Mouse (Mus musculus) MEL (cell line): ENCODE measurements around the gene Abca13. TPM values are rescaled to one million over a fixed set of nuclear protein-coding genes. Genes with fewer than 3 reads are reported as not detected.

Experiments
- DNase-seq: peaks from one replicate; pipeline ENCODE4 v3.0.0; 2011; ENCODE audit warnings: low read depth, low spot score
- H3K27ac ChIP-seq: 2 replicates; pipeline ENCODE4 v1.5.1; 2012; ENCODE audit warnings: low read depth, mild to moderate bottlenecking, control low read depth, low read length, moderate library complexity; ENCODE audit not compliant: control insufficient read depth
- H3K27me3 ChIP-seq, 2 experiments: fragments of 150-350 bp in 1 of 2; sonication (generic) in 1 of 2; 2 replicates each; pipeline ENCODE4 v1.6.1; 2012; ENCODE audit warnings: low read length in 2 of 2, mild to moderate bottlenecking in 2 of 2, improper control_type of control experiment in 1 of 2, moderate library complexity in 1 of 2; ENCODE audit not compliant: insufficient read depth in 2 of 2, control insufficient read depth in 1 of 2
- H3K36me3 ChIP-seq, 2 experiments: 2 replicates each; pipeline ENCODE4 v1.6.1; 2012 to 2014; ENCODE audit warnings: low read length in 2 of 2, improper control_type of control experiment in 1 of 2, inconsistent platforms in 1 of 2, mild to moderate bottlenecking in 1 of 2; ENCODE audit not compliant: insufficient read depth in 2 of 2, control insufficient read depth in 1 of 2
- H3K4me1 ChIP-seq, 2 experiments: fragments of 150-350 bp in 1 of 2; sonication (generic) in 1 of 2; 2 replicates each; pipeline ENCODE4 v1.6.1; 2012; ENCODE audit warnings: low read length in 2 of 2, improper control_type of control experiment in 1 of 2, mild to moderate bottlenecking in 1 of 2; ENCODE audit not compliant: insufficient read depth in 2 of 2, control insufficient read depth in 1 of 2
- H3K4me3 ChIP-seq, 2 experiments: fragments of 150-350 bp in 1 of 2; sonication (generic) in 1 of 2; 2 replicates each; pipeline ENCODE4 v1.5.1; 2012; ENCODE audit warnings: low read depth in 2 of 2, low read length in 2 of 2, mild to moderate bottlenecking in 2 of 2, moderate library complexity in 2 of 2, control low read depth in 1 of 2, improper control_type of control experiment in 1 of 2; ENCODE audit not compliant: control insufficient read depth in 1 of 2, insufficient read depth in 1 of 2
- H3K79me2 ChIP-seq: 2 replicates; pipeline ENCODE4 v1.6.1; 2012; ENCODE audit warnings: mild to moderate bottlenecking, low read length, moderate library complexity; ENCODE audit not compliant: control insufficient read depth, poor library complexity, insufficient read depth
- H3K9ac ChIP-seq: 2 replicates; pipeline ENCODE4 v1.6.1; 2012; ENCODE audit warnings: low read depth, mild to moderate bottlenecking, control low read depth, low read length, moderate library complexity; ENCODE audit not compliant: control insufficient read depth, poor library complexity, severe bottlenecking
- H3K9me3 ChIP-seq: fragments of 150-350 bp; sonication (generic); replicated peaks from 2 replicates; pipeline ENCODE4 v1.6.1; 2012; ENCODE audit warnings: mild to moderate bottlenecking, low read length, improper control_type of control experiment, moderate library complexity; ENCODE audit not compliant: insufficient read depth
- BHLHE40 ChIP-seq: IDR thresholded peaks from 2 replicates; pipeline ENCODE4 v1.6.1; 2012; ENCODE audit warnings: low read depth, mild to moderate bottlenecking, inconsistent platforms, low read length, improper control_type of control experiment, borderline replicate concordance
- CTCF ChIP-seq, 3 experiments: IDR thresholded peaks in 2 of 3; conservative IDR thresholded peaks in 1 of 3; 2 replicates each; pipeline ENCODE4 v1.5.1; 2011 to 2012; ENCODE audit warnings: low read length in 3 of 3, low read depth in 2 of 3, mild to moderate bottlenecking in 2 of 3, improper control_type of control experiment in 1 of 3, inconsistent platforms in 1 of 3, mixed read lengths in 1 of 3, moderate library complexity in 1 of 3; ENCODE audit not compliant: control insufficient read depth in 1 of 3, insufficient read depth in 1 of 3, poor library complexity in 1 of 3, severe bottlenecking in 1 of 3
- E2F4 ChIP-seq: IDR thresholded peaks from 2 replicates; pipeline ENCODE4 v1.6.1; 2011; ENCODE audit warnings: low read depth, low read length, improper control_type of control experiment, borderline replicate concordance
- EP300 ChIP-seq, 2 experiments: IDR thresholded peaks; 2 replicates each; pipeline ENCODE4 v1.6.1; 2011; ENCODE audit warnings: improper control_type of control experiment in 2 of 2, low read length in 2 of 2, low read depth in 1 of 2, mild to moderate bottlenecking in 1 of 2
- GABPA ChIP-seq: IDR thresholded peaks from 2 replicates; pipeline ENCODE4 v1.6.1; 2012; ENCODE audit warnings: low read depth, mild to moderate bottlenecking, inconsistent platforms, low read length, improper control_type of control experiment, moderate library complexity
- GATA1 ChIP-seq: IDR thresholded peaks from 2 replicates; pipeline ENCODE4 v1.6.1; 2011; ENCODE audit warnings: low read depth, low read length, improper control_type of control experiment
- HCFC1 ChIP-seq: IDR thresholded peaks from 2 replicates; pipeline ENCODE4 v1.6.1; 2012; ENCODE audit warnings: low read depth, mild to moderate bottlenecking, inconsistent platforms, low read length, improper control_type of control experiment, moderate library complexity
- JUND ChIP-seq: IDR thresholded peaks from 2 replicates; pipeline ENCODE4 v1.6.1; 2011; ENCODE audit warnings: low read depth, mild to moderate bottlenecking, improper control_type of control experiment, low read length
- MAX ChIP-seq: IDR thresholded peaks from 2 replicates; pipeline ENCODE4 v1.6.1; 2011; ENCODE audit warnings: low read length, improper control_type of control experiment
- MAZ ChIP-seq: IDR thresholded peaks from 2 replicates; pipeline ENCODE4 v1.6.1; 2012; ENCODE audit warnings: low read depth, mild to moderate bottlenecking, inconsistent platforms, low read length, improper control_type of control experiment
- MYB ChIP-seq: IDR thresholded peaks from 2 replicates; pipeline ENCODE4 v1.6.1; 2011; ENCODE audit warnings: mild to moderate bottlenecking, low read depth, low read length, improper control_type of control experiment
- NELFE ChIP-seq: IDR thresholded peaks from 2 replicates; pipeline ENCODE4 v1.6.1; 2011; ENCODE audit warnings: low read depth, low read length, improper control_type of control experiment
- NRF1 ChIP-seq: IDR thresholded peaks from 2 replicates; pipeline ENCODE4 v1.6.1; 2014; ENCODE audit warnings: low read depth, mild to moderate bottlenecking, inconsistent platforms, low read length, improper control_type of control experiment, moderate library complexity; ENCODE audit not compliant: poor library complexity, insufficient read depth, severe bottlenecking
- POLR2AphosphoS2 ChIP-seq: IDR thresholded peaks from 2 replicates; pipeline ENCODE4 v1.6.1; 2011; ENCODE audit warnings: low read length, improper control_type of control experiment
- POLR2AphosphoS5 ChIP-seq: IDR thresholded peaks from 2 replicates; pipeline ENCODE4 v1.6.1; 2012; ENCODE audit warnings: low read depth, borderline replicate concordance, mild to moderate bottlenecking, inconsistent platforms, low read length, moderate library complexity, mixed read lengths
- RAD21 ChIP-seq: IDR thresholded peaks from 2 replicates; pipeline ENCODE4 v1.6.1; 2011; ENCODE audit warnings: mild to moderate bottlenecking, low read depth, low read length, improper control_type of control experiment
- SIN3A ChIP-seq: IDR thresholded peaks from 2 replicates; pipeline ENCODE4 v1.6.1; 2012; ENCODE audit warnings: low read length, improper control_type of control experiment, inconsistent platforms
- TAL1 ChIP-seq: IDR thresholded peaks from 2 replicates; pipeline ENCODE4 v1.6.1; 2012; ENCODE audit warnings: mild to moderate bottlenecking, inconsistent platforms, low read length, moderate library complexity, mixed read lengths
- TCF12 ChIP-seq: IDR thresholded peaks from 2 replicates; pipeline ENCODE4 v1.6.1; 2014; ENCODE audit warnings: low read depth, mild to moderate bottlenecking, inconsistent platforms, low read length, improper control_type of control experiment, moderate library complexity
- USF1 ChIP-seq: IDR thresholded peaks from 2 replicates; pipeline ENCODE4 v1.6.1; 2014; ENCODE audit warnings: low read depth, mild to moderate bottlenecking, inconsistent platforms, low read length, improper control_type of control experiment, moderate library complexity
- ZKSCAN1 ChIP-seq: IDR thresholded peaks from 2 replicates; pipeline ENCODE4 v1.6.1; 2012; ENCODE audit warnings: low read depth, mild to moderate bottlenecking, inconsistent platforms, low read length, improper control_type of control experiment, moderate library complexity
- ZMIZ1 ChIP-seq: IDR thresholded peaks from 2 replicates; pipeline ENCODE4 v1.6.1; 2012; ENCODE audit warnings: low read depth, mild to moderate bottlenecking, inconsistent platforms, low read length, improper control_type of control experiment, moderate library complexity
- ZNF384 ChIP-seq: IDR thresholded peaks from 2 replicates; pipeline ENCODE4 v1.6.1; 2012; ENCODE audit warnings: low read depth, mild to moderate bottlenecking, inconsistent platforms, low read length, improper control_type of control experiment
- polyA plus RNA-seq, 2 experiments: library from polyadenylated mRNA; stranded (reverse) in 1 of 2; unstranded in 1 of 2; fragments of >175 nt in 1 of 2; fragments of >200 nt in 1 of 2; gene quantifications; 2 replicates each; pipeline versions ENCODE4 v1.2.1 to v1.2.4; 2012; ENCODE audit warnings: low replicate concordance in 2 of 2, low read depth in 1 of 2; ENCODE audit not compliant: insufficient read length in 2 of 2, insufficient read depth in 1 of 2, missing spikeins in 1 of 2
- total RNA-seq: library from RNA; depleted of rRNA; stranded (reverse); fragments of 300-350 nt; gene quantifications from 2 replicates; pipeline ENCODE4 v1.2.3, GENCODE M21; 2012

Abca13 gene
- total and polyA plus RNA-seq, 3 experiments, result not detected

- no peak for TF ChIP-seq POLR2AphosphoS2
- no peak for TF ChIP-seq GATA1
- TF ChIP-seq HCFC1, result no peak
- no peak for TF ChIP-seq JUND
- TF ChIP-seq USF1, result no peak
- no peak for TF ChIP-seq NRF1
- no peak for TF ChIP-seq GABPA
- TF ChIP-seq CTCF (IDR thresholded peaks at IDR 0.05 in 2 of 3, conservative IDR thresholded peaks at IDR 0.05 in 1 of 3; ENCODE audit: control insufficient read depth in 1 of 3, insufficient read depth in 1 of 3, low read depth in 2 of 3, low read length in 3 of 3, poor library complexity in 1 of 3, severe bottlenecking in 1 of 3), result no peak
- no peak for TF ChIP-seq SIN3A
- no peak for TF ChIP-seq POLR2AphosphoS5
- no peak for TF ChIP-seq ZMIZ1
- no peak for TF ChIP-seq TCF12
- H3K27ac ChIP-seq, result no peak overlapping the region
- no peaks in the 10 kb centered on the region for H3K27me3 ChIP-seq
- H3K9ac ChIP-seq, result no peak overlapping the region
- H3K79me2 ChIP-seq, result no peaks in the 10 kb centered on the region
- no peaks in the 10 kb centered on the region for H3K9me3 ChIP-seq
- no peak overlapping the region for H3K4me3 ChIP-seq
- H3K4me1 ChIP-seq, result no peaks in the 10 kb centered on the region
- H3K36me3 ChIP-seq, result no peaks in the 10 kb centered on the region
- DNase-seq, result no peak
Observed at GRCm38 (mm10) chr11:9597299-9597698, 405.6 kb downstream of the Abca13 start.

- TF ChIP-seq NRF1, result no peak
- TF ChIP-seq MAX, result no peak
- TF ChIP-seq E2F4, result no peak
- no peak for TF ChIP-seq MAZ
- TF ChIP-seq ZMIZ1, result no peak
- no peak for TF ChIP-seq EP300 (IDR thresholded peaks at IDR 0.05; ENCODE audit: low read depth in 1 of 2, low read length in 2 of 2)
- TF ChIP-seq NELFE, result no peak
- TF ChIP-seq ZKSCAN1, result no peak
- TF ChIP-seq RAD21, result no peak
- TF ChIP-seq TAL1, result no peak
- TF ChIP-seq MYB, result no peak
- TF ChIP-seq ZNF384, result no peak
- no peak for TF ChIP-seq BHLHE40
- H3K27me3 ChIP-seq, result no peaks in the 10 kb centered on the region
- no peaks in the 10 kb centered on the region for H3K36me3 ChIP-seq
- H3K9ac ChIP-seq, result no peak overlapping the region
- no peak for DNase-seq
- H3K4me1 ChIP-seq, result no peaks in the 10 kb centered on the region
- no peaks in the 10 kb centered on the region for H3K79me2 ChIP-seq
- no peak overlapping the region for H3K4me3 ChIP-seq
- no peak overlapping the region for H3K27ac ChIP-seq
- no peaks in the 10 kb centered on the region for H3K9me3 ChIP-seq
Observed at GRCm38 (mm10) chr11:9601096-9601495, 409.4 kb downstream of the Abca13 start.
